Mouse (Mus musculus) granulocyte monocyte progenitor cell, adult 5-6 weeks (primary cell): Measurements from ENCODE around the gene Pard3b. TPM values are rescaled to one million over a fixed set of nuclear protein-coding genes. Genes with fewer than 3 reads are reported as not detected.

Source experiments
- ATAC-seq: replicated peaks from 2 replicates; pipeline ENCODE4 v1.8.0; 2016; ENCODE audit warnings: mild to moderate bottlenecking, moderate TSS enrichment, inconsistent platforms; ENCODE audit not compliant: poor library complexity, severe bottlenecking
- total RNA-seq, 2 experiments: library from RNA; stranded (forward) in 1 of 2; stranded (reverse) in 1 of 2; fragments of 200-712, 200-1000 nt in 1 of 2; fragments of >200 nt in 1 of 2; fragmentation: Nextera tagmentation in 1 of 2; gene quantifications; 2 replicates each; pipeline ENCODE4 v1.2.3; 2014 to 2017

The Pard3b gene
- total RNA-seq, 2 experiments from 2014 or later, result 2.0 to 5.7 TPM

DNA sequence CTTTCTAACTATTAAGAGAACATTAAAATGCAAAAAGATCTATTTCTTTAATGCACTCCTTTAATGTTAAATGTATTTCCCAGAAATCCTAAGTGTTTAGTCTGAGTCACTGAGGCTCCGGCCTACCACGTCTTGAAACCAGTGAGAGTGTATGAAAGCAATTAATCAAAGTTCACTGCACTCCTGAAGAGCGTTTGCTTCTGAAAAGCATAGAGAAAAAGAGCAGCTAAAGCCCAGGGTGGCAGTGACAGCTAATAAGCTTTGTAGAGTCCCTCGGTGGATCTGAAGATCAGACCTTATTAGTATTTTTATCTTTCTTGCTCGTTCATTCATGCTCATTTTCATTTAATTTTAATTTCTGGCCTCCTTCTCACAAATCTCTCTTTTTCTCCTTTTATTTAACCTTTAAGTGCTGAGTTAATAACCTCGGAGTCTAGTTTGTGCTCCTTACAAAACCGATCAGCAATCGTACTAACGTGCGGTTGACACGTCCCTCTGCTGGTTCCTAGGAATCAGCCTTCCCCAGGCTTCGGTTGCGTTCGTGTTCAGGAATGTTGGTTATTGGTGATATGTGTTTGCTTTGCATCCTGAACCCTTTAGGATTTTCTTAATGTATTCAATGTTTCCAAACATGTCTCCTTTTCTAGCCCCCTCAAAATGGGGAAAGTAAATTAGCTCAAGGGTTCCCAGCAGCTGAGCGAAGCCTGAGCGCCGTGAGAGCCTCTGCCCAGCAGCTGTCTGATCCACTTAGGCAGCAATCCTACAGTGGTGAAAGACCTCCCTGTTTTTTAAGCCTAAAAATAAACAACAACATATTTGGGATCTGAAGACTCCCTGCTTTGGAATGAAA is 790.9 kb downstream of the Pard3b start:
- no peak for ATAC-seq

DNA sequence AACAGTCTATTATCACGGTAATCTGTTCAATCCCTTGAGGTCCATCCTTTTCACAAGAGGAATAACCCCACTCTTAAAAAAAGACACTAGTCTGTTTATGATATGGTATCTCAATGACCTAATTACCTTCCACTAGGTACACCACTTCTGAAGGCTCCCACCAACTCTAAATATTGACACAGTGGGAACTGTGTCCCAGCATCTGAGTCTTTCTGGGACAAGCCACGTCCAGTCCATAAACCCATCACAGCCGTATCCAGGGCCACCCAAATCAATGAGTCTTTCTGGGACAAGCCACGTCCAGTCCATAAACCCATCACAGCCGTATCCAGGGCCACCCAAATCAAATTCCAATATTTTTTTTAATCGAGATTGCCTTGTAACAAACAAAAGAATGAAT is 792.4 kb downstream of the Pard3b start:
- no peak for ATAC-seq

DNA sequence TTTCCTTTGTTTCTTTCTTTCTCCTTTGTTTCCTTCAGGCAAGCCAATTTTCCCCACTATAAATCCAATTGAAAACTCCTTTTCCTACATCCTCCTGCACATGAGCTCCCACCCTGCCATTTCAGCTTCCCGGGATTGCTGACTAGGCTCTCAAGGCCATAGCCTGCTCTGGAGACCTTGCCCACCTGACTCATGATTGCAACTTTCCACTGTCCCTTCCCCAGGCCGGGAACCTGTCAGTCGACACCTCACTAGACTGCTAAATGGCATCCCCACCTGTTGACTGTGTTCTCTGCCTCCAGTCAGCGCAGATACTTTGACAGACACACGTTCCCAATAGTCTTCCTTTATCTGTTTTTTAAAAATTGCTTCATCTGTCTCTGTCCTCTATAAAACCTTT is 795.3 kb downstream of the Pard3b start:
- no peak for ATAC-seq

DNA sequence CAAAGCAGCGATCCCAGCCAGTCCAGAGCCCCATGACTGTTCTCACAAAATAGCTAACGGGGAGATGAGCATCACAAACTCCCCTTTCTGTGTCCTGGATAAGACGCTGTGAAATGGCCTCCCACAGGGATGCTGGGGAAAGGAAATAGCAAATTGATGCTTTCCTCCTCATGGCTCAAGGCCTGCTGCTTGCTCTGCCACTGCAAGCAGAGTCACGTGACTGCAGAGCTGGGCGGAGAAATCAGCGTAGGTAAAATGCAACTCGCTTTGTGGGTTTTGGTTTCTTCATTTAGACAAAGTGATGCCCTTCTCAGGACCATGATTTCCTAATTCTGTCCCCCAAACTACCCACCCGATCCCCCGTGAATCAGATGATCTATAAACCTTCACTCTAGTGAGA is 797.2 kb downstream of the Pard3b start:
- ATAC-seq, result no peak

DNA sequence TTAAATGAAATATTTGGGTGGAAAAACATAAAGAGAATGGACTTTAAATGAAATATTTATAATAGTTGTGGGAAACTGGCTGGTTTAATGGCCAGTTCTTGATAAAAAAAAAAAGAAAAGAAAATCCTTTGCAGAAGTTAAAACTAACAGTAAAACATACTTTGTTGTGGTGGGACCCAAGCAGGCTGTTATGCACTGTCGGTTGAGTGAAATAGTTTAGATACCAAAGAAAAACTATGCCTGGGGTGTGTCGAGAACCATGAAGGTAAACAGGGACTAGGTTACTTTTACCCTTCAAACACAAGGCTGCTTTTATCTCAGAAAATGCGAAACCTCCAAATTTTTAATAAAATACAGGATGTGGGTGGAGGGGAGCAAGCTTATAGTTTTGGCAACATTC is 797.7 kb downstream of the Pard3b start:
- no peak for ATAC-seq

DNA sequence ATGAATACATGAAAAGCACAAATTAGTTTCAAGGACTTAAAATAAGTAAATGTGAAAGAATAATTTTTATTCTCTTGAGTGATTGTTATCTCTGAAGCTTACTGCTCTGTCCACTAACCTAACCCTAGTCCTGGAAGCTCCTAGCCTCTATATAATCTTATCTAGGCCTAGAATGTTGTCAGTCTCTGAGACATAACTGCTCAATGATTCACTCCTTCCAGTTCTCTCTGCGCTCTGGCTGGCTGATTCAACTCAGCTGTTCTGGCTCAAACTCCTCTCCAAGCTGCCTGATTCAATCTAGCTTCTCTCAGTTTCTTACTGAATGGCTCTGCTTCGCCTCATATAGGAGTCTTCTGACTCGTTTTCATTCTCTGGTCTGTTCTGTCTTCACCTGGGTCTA is 798.9 kb downstream of the Pard3b start:
- no peak for ATAC-seq

DNA sequence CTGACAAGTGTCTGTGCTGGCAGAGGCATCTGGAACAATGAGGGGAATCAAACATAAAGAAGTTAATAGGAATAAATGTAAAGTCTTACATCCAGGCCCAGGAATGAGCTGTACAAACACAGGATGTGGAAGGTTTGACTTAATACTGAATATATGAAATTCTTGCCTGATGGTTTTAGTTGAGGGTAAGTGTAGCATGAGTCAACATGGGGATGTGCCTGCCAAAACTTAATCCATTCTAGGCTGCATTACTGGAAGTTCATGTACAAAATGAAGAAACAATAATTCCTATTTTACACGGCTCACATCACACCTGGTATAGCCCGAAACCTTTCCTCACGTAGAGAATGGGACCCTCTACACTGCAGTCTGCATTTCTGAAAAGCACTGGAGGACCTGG is 805.8 kb downstream of the Pard3b start:
- ATAC-seq, result no peak

DNA sequence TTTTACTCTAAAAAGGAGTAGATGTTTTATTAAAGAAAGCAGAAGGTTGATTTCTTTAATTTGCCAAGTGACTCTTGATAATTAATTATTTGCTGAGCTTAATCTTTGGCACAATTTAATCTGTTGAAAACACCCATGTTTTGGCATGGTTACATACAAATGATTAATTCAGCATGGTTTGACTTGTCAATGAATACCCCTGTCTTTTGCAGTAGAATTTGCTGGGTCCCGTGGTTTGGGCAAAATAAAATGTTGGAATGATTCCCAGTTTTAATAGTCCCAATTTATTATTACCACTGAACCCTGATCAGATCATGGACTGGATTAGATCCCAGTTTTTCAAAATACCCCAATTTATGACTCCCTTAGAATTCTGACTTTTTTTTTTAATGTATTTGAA is 808.2 kb downstream of the Pard3b start:
- ATAC-seq, result no peak

DNA sequence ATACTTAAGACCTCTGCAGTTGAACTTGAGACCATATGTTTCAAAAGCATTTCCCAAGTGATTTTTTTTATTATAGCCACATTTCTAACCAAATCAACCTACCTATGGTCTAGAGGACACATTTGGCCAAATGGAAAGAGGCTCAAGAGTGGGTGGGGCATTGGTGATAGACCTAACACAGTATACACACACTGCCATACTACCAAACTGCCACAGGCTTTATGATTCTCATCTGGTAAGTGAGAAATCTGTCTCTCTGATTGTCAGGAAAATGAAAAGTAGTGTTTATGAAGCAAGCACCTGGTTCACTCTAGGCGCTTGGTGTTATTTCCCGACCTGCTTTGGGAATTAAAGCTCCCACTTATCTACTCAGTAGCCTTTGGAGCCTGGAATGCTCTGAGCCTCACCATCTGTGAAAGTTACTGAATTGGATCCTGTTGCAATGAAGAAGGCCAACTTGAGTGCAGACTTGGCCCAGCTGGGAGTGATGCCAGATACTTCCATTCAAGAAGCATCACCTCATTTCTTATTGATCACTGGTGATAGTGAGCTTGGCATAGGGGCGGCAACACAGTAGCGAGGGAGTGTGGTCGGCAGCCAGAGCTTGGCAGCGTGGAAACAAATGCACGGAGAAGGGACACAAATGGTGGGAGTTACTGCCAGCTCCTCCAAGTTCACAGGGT is 810.7 kb downstream of the Pard3b start:
- ATAC-seq, result no peak

DNA sequence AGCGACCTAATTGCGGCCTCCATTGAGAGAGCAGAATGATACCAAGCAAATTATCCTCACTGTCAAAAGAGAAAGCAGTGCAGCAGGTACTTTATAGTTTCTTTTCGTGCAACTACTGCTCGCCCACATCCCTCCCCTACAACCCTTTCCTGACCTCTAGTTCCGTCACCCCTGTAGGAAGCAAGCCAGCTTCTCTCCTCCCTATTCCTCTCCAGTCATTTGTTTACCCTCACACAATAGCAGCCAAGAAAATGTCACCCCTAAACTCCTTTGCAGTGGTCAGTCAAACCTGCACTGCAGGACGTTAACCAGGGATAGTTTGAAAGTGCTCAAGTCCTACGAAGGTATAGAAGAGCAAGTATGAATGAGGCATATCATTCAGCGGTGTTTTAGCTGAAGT is 826.9 kb downstream of the Pard3b start:
- no peak for ATAC-seq

DNA sequence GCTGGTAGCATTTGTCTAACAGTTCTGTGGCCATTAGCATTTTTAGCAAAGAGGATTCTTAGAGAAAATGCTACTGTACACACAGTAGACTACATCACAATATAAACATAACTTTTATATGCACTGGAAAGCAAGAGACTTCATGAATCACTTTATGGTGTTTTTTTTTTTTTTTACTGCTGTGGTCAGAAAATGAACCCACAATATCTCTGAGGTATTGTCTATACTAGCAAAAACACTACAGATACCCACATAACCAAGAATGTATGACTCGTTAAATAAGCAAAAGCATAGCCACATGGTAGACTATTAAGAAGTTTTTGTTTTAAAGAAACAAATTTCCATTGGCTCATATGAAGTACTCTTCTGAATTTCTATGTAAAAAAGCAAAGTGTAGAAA is 827.9 kb downstream of the Pard3b start:
- ATAC-seq, result no peak

DNA sequence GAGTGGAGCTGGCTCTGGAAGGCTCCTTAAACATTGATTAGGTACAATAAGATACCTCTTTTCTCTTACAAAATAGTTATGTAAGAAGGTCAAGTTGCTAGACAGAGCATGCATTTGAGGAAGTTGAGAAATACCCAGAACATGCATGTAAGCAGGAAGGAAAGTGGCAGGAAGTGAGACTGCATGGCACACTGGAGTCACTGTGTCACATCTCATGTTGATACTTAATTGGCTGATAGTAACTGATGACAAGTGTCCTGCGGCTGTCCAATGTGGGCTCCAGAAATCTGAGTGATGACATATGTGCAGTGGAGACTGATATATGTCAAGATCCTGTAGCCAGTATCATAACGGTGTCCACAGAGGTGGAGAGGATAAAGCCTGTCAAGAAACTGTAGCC is 844.4 kb downstream of the Pard3b start:
- ATAC-seq, result peak; percentile 100

DNA sequence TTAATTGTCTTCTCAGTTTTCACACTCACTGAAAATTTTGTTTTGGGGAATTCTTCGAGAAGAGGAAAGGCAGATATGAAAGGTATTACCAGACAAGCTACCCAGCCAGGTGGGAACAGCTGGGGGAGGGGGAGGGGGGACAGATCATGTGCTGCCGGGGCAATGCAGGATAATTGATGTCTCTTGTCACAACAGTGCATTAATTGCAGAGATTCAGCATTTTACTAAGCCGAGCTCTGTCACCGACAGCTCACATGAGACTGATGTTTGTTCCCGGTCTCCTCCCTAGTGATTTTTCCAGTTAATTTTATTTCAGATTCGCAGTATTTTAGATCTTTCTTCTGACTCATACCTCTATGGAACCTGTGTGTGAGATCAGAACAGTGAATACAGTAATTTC is 850.2 kb downstream of the Pard3b start:
- ATAC-seq, result no peak

DNA sequence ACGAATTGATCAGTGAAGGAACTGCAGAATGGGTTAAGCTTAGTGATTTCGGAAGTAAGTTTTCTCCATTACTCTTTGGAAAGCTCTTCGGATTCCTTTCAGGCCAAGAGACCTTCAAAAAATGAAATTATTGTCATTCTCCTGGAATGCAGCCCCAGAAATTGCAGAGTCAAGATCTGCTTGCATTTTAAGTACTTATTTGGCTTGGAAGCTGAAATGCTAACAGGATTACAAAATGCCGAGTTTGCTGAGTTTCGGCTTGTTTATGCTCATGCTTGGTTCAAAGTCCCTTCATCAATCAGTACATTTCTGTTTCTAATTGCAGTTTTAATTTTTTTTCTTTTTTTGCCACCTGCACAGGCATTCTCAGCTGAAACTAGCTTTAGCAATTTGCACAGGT is 860.5 kb downstream of the Pard3b start:
- no peak for ATAC-seq

DNA sequence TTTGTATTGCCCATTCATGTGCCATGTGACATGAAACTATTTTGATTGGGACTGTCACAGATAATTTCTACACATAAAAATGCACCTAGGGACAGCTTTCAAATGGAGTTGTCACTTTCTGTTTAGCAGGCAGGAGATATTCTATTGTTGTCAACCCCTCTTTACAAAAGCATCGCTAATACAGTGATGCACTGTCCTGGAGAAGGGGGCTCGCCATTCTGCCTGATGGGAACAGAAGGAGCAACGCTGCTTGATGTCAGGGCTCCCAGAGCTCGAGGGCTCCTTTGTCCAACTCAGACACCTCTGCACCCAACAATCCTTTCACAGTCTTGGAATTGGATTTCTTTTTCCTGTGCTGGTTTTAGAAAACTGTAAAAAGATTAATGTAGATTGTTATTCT is 871.9 kb downstream of the Pard3b start:
- no peak for ATAC-seq

DNA sequence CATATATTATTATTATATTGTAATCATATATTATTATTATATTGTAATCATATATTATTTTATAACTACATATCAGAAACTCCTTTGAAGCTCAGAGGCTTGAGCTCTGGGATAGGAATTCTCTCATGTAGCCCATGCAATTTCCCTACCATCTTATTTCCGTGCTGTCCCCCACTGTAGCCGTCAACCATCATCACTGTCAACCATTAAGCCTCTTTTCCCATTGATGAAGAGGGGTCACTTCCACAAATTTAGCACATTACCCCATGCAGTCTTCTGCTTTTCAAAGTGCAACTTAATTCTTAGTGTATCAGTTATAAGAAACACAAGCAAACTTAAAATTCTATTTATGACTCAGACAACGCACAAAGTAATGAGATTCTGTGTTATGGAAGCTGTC is 873.1 kb downstream of the Pard3b start:
- no peak for ATAC-seq

DNA sequence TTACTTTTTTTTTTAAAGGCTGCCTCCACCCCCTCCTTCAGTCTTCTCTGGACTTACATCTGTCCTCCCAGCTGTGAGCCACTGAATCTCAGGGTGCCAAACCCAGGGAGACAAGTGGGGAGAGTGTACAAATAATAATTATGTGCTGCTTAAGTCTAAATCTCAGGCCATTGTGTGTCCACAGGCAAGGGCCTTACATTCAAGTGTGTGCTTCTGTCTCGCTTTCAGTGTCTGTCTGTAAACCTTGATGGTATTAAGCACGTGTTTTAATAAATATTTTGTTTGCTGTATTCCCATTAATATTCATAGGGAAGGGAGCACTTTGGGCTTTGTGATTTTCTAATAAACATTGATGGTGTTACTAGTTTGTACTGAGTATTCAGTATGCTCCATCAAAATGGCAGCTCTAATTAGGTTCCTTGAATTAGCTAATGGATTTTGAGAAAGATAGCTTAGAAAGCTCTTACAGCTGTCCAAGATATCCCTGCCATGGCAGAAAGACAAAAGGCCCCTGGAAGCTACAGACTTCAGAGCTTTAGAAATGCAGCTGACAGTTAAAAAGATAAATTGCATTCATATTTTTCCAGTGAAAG is 880.1 kb downstream of the Pard3b start:
- no peak for ATAC-seq

DNA sequence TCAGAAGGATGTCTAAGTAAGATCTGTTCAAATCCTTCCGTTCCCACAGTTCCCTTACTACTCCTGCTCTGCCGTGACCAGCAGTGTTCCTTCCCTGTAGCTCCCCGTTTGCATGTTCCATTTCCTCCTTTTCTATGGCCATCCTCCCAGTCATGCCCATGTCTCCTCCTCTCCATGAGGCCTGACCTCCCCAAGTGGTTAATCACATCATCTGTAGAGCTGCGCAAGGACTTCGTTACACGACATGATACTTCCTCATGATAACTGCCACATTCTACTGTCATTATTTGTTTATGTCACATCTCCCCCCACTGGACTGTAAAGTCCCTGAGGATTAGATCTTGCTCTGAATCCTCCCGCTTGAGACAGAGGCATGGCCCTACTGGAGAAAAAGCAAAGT is 882.7 kb downstream of the Pard3b start:
- peak; percentile 7; the same call in 1 of the 2 replicates for ATAC-seq

DNA sequence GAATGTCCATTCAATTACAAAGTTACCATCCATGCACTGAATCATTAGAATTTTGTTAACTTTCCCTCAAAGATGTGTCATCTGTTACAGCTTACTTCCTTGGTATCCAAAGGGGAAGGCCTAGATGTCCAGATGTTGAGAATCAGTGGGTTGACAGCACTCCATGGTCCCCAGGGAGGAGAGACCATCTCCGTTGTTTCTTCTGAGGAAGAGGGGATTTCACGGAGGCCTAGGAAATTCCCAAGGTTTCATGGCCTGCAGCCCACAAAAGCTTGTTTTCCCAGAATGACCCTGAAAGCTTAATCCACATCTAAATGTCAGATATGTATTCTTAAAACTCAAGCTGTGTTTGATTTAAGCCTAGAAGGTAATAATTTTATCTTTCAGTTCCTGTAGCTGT is 884.1 kb downstream of the Pard3b start:
- ATAC-seq, result no peak

DNA sequence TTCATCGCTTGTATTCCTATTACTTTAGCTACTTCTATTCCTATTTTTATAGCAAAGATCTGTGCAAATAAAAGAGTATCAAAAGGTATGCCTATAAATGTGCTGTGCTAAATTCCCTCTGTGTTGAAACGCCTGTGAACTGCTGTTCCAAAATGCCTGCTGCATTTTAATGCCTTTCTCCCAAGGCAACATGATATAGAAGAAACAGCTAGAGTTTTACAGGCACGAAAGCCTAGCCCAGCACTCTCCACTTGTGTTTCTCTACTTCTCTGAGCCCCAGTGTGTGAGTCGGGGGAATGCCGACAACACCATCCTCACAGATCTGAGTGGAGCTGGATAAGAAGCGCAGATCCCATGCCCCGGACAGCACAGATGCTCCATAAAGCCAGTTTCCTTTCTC is 889.2 kb downstream of the Pard3b start:
- ATAC-seq, result no peak

DNA sequence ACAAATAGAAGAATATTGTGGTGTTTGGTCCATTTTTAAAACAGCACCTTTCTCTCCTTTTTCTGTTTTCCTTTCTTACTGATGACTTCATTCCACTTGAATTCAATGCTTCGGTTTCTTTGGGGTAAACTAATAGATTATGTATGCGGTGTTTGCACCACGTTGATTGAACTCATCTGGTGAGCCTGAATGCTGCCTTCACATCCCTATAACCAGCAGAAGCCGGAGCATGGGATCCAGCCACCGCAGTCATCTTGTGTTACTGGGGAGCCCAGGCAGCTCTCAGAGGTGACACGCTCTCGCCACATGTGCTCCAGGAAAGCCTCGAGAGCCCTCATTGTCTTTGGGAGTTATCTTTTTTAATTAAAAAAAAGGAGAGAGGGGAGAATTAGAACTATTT is 891.3 kb downstream of the Pard3b start:
- no peak for ATAC-seq
